Mouse (Mus musculus) 3T3-L1 (cell line): ENCODE measurements around the gene Gtf3c5.

Source experiments
- DNase-seq: peaks from one replicate; pipeline ENCODE4 v3.0.0-alpha.2; 2015; ENCODE audit warnings: low read depth, low spot score

Gtf3c5 gene

DNA sequence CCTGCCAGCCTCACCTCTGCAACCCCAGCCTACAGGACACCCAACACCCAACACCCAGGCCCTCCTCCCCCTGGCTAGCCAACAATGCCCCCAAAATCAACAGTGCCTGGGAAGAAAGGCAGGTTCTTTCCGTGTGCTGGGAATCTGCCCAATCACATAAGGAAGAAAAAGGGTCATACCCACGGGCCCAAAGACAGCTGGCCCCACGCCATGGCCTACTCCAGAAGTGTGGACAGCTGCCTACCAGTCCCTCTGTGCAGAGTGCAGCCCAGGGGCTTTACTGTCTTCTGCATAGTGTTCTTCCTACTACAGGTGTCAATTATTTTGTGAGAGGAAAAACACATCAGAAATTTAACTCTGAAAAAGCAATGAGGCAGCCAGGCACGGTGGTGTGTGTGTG, 8.2 kb downstream of the Gtf3c5 start:
- no peak for DNase-seq

DNA sequence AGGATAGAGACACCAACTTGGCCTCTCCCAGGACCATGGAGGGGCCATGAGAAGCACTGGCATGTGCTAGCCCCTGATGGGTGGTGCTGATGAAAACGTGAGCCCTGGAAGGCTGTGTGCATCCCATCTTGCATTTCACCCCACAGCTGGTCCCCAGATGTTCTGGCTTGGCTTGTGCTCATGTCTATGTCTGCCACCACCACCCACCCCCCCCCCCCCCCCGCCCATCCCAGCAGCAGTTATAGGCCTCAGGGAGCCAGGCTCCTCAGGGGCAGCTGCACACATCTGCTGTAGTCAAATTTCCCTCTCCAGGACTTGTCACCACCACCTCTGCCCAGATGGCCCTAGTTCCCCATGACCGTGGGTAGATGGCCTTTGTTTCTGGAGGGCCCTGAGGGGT, 13.6 kb downstream of the Gtf3c5 start:
- peak; percentile 33 for DNase-seq

GRCm38 (mm10) chr2:28566545-28566944, 17.0 kb downstream of the Gtf3c5 start:
- no peak for DNase-seq

DNA sequence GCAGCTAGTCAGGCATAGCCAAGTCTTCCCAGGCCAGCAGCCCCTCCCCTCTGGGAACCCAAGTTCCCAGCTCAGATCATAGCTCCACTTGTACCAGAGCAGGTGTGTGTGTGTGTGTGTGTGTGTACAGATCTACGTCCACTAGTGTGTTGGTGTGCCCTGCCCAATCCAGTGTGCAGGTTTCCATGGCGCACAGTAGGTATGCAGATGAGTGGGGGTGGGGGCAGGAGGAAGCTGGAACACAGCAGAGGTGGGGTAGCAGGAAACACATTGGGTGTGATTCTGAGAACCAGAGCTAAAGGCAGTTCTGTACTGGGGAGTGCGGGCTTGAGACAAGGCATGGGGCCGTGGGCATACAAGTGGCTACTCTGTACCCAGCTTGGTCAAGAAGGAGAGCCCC, 19.2 kb downstream of the Gtf3c5 start:
- DNase-seq: no peak

DNA sequence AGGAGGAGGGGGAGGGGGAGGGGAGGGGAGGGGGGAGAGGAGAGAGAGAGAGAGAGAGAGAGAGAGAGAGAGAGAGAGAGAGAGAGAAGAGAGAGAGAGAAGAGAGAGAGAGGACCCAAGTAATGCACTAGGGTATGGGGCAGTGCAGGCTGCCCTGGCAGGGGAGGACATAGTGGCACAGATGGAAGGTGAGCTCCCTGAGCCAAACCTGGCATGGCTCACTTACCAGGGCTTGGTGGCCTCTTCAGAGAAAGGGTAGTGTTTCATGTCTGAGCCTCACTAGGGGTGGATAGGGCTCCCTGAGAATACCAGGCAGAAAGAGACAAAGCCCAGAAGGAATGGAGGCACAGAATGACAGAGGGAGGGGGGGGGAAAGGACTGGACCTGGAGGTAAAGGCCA, 19.7 kb downstream of the Gtf3c5 start:
- no peak for DNase-seq

GRCm38 (mm10) chr2:28563303-28563702, 20.2 kb downstream of the Gtf3c5 start, which contains the start of gene Cel:
Cel (minus strand) TSS chr2:28563403.
- no peak for DNase-seq

GRCm38 (mm10) chr2:28557452-28557851, 26.1 kb downstream of the Gtf3c5 start:
- no peak for DNase-seq

DNA sequence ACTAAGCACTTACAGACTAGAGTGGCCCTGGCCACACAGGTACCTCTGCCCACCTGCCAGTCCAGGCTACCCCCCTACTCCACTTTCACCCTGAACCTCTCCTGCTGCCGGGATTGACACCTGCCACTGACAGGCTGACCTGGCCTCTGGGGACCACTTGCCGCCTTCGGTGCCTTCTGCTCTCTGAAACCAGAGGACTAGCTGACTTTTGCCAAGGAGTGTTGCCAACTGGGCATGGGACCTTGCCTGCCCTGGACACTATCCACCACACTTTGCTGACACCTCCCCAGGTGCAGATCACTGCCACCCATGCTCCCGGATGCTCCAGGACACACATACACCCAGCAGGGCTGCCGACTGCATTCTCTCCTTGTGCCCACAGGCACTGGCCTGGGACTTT, 31.2 kb downstream of the Gtf3c5 start:
- DNase-seq: no peak

GRCm38 (mm10) chr2:28549157-28549556, 34.4 kb downstream of the Gtf3c5 start:
- no peak for DNase-seq

GRCm38 (mm10) chr2:28547237-28548172, 36.0 kb downstream of the Gtf3c5 start:
- peak; percentile 85 for DNase-seq

GRCm38 (mm10) chr2:28546560-28546959, 37.0 kb downstream of the Gtf3c5 start:
- no peak for DNase-seq

DNA sequence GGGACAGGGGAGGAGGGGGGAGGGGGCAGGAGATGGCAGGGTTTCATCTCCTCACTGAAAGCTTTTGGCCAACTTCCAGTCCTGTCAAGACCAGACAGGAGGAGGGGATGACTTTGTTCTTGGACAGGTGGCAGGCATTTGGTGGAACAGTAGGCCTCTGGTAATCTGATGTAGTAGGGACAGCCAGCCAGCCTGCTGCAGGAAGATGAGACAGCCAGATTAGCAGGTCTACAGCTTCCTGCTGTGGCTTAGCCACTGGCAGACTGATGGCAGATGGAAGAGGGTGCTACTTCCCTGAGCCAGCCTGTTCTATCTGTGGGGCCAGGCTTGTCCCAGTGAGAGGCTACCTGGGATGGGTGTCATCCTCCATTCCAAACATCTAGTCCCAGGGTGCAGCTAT, 37.6 kb downstream of the Gtf3c5 start:
- no peak for DNase-seq

DNA sequence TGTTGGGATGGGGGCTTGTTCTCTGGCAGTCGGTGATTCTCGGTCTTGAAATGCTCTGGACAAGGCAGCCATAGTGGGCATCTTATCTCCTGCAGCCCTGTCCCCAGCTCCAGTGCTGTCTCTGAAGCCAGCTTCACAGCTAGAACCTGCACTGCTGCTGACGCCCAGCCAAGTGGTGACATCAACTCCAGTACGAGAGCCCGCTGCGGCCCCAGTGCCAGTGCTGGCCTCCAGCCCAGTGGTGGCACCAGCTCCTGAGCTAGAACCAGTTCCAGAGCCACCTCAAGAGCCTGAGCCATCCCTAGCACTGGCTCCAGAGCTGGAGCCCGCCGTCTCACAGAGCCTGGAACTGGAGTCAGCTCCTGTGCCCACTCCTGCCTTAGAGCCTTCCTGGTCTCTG, 39.7 kb downstream of the Gtf3c5 start:
- no peak for DNase-seq

- DNase-seq: no peak
These were observed 42.8 kb downstream of the Gtf3c5 start for GRCm38 (mm10) chr2:28540587-28541227.

DNA sequence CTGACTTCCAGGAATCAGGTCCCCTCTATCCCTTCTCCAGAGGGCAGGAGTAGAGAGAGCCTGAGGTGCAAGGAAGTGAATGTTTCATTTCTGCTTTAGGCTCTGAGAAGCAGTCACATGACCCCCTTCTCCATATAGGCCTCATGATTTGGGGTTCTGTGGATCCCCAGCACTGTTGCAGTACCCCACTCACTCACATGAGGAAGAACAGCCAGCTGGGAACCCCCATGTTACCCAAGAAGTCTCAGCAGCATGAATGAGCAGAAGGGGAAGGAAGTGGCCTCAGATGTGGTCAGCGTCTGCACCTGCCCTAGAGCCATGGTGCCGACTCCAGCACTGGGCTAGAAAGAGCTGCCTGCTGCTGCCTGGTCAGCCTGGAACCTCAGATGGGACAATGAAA, 43.6 kb downstream of the Gtf3c5 start:
- DNase-seq: no peak

DNA sequence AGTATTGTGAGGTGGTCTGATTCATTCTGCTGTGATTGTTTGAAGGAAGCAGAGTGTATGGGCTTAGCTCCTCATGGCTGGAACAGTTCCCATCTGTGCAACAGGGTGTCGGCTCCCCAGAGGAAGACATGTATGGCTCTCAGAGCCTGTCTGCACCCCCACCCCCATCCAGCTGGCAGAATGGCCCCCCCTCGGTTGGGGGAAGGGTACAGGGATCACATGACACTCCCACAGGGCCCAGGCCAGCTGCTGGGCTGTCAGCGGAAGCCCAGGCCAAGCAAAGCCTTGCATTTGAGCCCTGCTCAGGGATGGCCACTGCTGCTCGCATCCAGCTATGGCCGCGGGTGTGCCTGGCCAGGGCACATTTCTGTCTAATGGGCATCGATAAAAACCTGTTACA, 44.3 kb downstream of the Gtf3c5 start:
- DNase-seq: peak; percentile 78

DNA sequence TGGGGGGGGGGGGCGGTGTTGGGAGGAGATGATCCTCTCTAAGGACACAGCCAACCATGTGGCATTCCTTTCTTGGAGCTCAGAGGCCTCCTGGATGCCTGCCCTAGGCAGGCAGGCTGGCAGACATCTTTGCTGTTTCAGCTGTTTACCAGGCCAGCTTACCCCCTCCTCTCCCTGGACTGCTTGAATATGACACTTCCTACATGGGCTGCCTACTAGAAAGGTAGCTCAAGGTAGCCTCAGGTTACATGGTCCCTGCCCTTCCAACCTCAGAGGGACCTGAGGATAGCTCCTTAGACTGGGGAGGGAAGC, 44.8 kb downstream of the Gtf3c5 start:
- peak; percentile 68 for DNase-seq

- no peak for DNase-seq
These were observed 45.3 kb downstream of the Gtf3c5 start for GRCm38 (mm10) chr2:28537995-28538816.

- no peak for DNase-seq
These were observed 46.0 kb downstream of the Gtf3c5 start for GRCm38 (mm10) chr2:28537634-28537920.

DNA sequence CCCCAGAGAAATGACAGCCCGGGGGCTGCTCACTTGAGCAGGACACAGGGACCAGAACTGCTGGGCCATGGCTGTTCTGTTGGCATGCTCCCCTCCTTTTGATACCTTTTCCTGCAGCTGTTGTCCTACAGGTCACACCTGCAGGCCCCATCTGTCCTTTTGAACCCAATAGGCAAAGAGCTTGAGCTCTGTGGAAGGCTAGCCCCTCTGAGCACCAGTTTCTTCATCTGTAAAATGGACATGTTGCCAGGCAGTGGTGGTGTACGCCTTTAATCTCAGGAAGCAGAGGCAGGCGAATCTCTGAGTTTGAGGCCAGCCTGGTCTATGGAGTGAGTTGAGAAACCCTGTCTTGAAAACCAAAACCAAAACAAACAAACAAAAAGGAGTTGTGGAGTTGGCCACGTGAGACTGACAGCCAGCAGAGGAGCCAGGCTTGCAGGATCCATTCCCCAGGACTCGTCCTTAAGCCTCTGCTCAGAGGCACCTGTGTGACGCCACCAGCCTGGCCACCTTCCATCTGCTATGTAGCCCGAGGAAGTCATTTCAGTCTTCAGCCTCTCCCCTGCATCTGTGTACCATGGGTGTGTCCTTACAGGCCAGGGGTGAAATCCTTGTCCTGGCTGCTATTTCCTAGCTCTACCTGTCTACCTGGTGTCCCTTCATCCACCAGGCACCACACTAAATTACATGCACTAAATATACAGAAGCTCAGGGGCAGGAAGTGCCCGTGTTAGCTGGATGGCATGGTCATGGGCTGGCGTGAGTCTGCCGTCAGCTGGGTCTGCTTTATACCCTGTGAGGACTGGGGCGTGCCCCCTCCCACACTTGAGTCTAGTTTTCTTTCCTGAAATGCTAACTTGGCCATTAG, 46.6 kb downstream of the Gtf3c5 start:
- no peak for DNase-seq

DNA sequence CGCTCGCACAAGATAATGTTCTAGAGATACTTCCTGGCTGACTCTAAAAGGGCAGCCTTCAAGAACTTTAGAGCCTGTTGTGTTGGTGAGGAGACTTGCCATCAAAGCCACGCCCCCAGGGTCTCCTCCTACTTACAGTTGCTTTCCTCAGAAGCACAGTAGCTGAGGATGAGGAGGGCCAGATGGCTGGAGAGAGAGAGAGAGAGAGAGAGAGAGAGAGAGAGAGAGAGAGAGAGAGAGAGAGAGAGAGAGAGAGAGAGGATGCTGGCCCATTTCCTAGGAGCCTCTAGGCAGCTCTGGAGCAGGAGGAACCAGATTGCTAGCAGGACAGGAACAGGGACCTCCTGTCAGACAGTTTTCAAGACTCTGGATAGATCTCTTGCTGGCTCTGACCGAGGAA, 47.4 kb downstream of the Gtf3c5 start:
- no peak for DNase-seq

GRCm38 (mm10) chr2:28535650-28536049, 47.9 kb downstream of the Gtf3c5 start:
- peak; percentile 23 for DNase-seq
